Mouse (Mus musculus): Measurements from ENCODE around the gene Flywch1. TPM values are rescaled to one million over a fixed set of nuclear protein-coding genes. Genes with fewer than 3 reads are reported as not detected.

Gene Flywch1
- total RNA-seq, 2 experiments from 2014 or later: 7.6 to 15.4 TPM

GRCm38 (mm10) chr17:23725477-23725876, 45.9 kb downstream of the Flywch1 start:
- peak; percentile 7; the same call in 1 of the 2 replicates for ATAC-seq (replicated peaks; ENCODE audit: low FRiP score, low TSS enrichment, poor library complexity, severe bottlenecking)

GRCm38 (mm10) chr17:23722376-23723125, 48.9 kb downstream of the Flywch1 start, which contains the start of gene 1520401A03Rik:
TSS of gene 1520401A03Rik (minus strand) at chr17:23722783.
- ATAC-seq (replicated peaks; ENCODE audit: low FRiP score, low TSS enrichment, poor library complexity, severe bottlenecking): no peak

- no peak for ATAC-seq (replicated peaks; ENCODE audit: low FRiP score, low TSS enrichment, poor library complexity, severe bottlenecking)
Observed at GRCm38 (mm10) chr17:23721886-23722285, 49.5 kb downstream of the Flywch1 start.

GRCm38 (mm10) chr17:23719455-23719854, 51.9 kb downstream of the Flywch1 start:
- ATAC-seq (replicated peaks; ENCODE audit: low FRiP score, low TSS enrichment, poor library complexity, severe bottlenecking): no peak

GRCm38 (mm10) chr17:23717003-23717402, 54.4 kb downstream of the Flywch1 start:
- ATAC-seq (replicated peaks; ENCODE audit: low FRiP score, low TSS enrichment, poor library complexity, severe bottlenecking): no peak

GRCm38 (mm10) chr17:23706212-23706611, 65.2 kb downstream of the Flywch1 start:
- peak; percentile 75 for ATAC-seq (replicated peaks; ENCODE audit: low FRiP score, low TSS enrichment, poor library complexity, severe bottlenecking)

- ATAC-seq (replicated peaks; ENCODE audit: low FRiP score, low TSS enrichment, poor library complexity, severe bottlenecking): no peak
Observed at GRCm38 (mm10) chr17:23705525-23706104, 65.8 kb downstream of the Flywch1 start.

GRCm38 (mm10) chr17:23704741-23705140, 66.7 kb downstream of the Flywch1 start:
- ATAC-seq (replicated peaks; ENCODE audit: low FRiP score, low TSS enrichment, poor library complexity, severe bottlenecking): no peak

- ATAC-seq (replicated peaks; ENCODE audit: low FRiP score, low TSS enrichment, poor library complexity, severe bottlenecking): no peak
Observed at GRCm38 (mm10) chr17:23703301-23703700, 68.1 kb downstream of the Flywch1 start.

Other genes with a start within 250 kb of the Flywch1 start
- gene Zfp213, start 207.4 kb downstream of the Flywch1 start, total RNA-seq (2014; fragmentation: Nextera tagmentation): 7.4 and 7.8 TPM in 2 replicates
- 4.9 and 7.5 TPM in 2 replicates for gene Zfp213, start 207.4 kb downstream of the Flywch1 start, total RNA-seq (2017)
- not detected in 2 replicates for gene Zfp13, start 172.1 kb downstream of the Flywch1 start, total RNA-seq (2014; fragmentation: Nextera tagmentation)
- not detected in 2 replicates for gene Zfp13, start 172.1 kb downstream of the Flywch1 start, total RNA-seq (2017)
- not detected in 2 replicates for gene Zscan10, start 170.7 kb downstream of the Flywch1 start, total RNA-seq (2014; fragmentation: Nextera tagmentation)
- not detected in 2 replicates for gene Zscan10, start 170.7 kb downstream of the Flywch1 start, total RNA-seq (2017)
- 0.07 TPM in 1 of 2 replicates, not detected in the other for gene Mmp25, start 126.3 kb downstream of the Flywch1 start, total RNA-seq (2014; fragmentation: Nextera tagmentation)
- not detected in 2 replicates for gene Mmp25, start 126.3 kb downstream of the Flywch1 start, total RNA-seq (2017)
- not detected in 2 replicates for gene Bicdl2, start 111.1 kb downstream of the Flywch1 start, total RNA-seq (2014; fragmentation: Nextera tagmentation)
- not detected in 2 replicates for gene Bicdl2, start 111.1 kb downstream of the Flywch1 start, total RNA-seq (2017)
- gene Hcfc1r1, start 98.0 kb downstream of the Flywch1 start, total RNA-seq (2014; fragmentation: Nextera tagmentation): 44.2 and 56.3 TPM in 2 replicates
- 22.7 and 30.0 TPM in 2 replicates for gene Hcfc1r1, start 98.0 kb downstream of the Flywch1 start, total RNA-seq (2017)
- gene Thoc6, start 97.7 kb downstream of the Flywch1 start, total RNA-seq (2014; fragmentation: Nextera tagmentation): 30.3 and 44.7 TPM in 2 replicates
- gene Thoc6, start 97.7 kb downstream of the Flywch1 start, total RNA-seq (2017): 40.8 and 47.3 TPM in 2 replicates
- gene Tnfrsf12a, start 94.1 kb downstream of the Flywch1 start, total RNA-seq (2014; fragmentation: Nextera tagmentation): 0.94 and 4.5 TPM in 2 replicates
- gene Tnfrsf12a, start 94.1 kb downstream of the Flywch1 start, total RNA-seq (2017): 10.7 and 15.6 TPM in 2 replicates
- gene Cldn6, start 92.4 kb downstream of the Flywch1 start, total RNA-seq (2014; fragmentation: Nextera tagmentation): not detected in 2 replicates
- not detected in 2 replicates for gene Cldn6, start 92.4 kb downstream of the Flywch1 start, total RNA-seq (2017)
- gene Cldn9, start 87.6 kb downstream of the Flywch1 start, total RNA-seq (2014; fragmentation: Nextera tagmentation): not detected in 2 replicates
- gene Cldn9, start 87.6 kb downstream of the Flywch1 start, total RNA-seq (2017): not detected in 2 replicates
- not detected in 2 replicates for gene 1520401A03Rik, start 48.8 kb downstream of the Flywch1 start, total RNA-seq (2014; fragmentation: Nextera tagmentation)
- gene 1520401A03Rik, start 48.8 kb downstream of the Flywch1 start, total RNA-seq (2017): not detected in 2 replicates
- gene Pkmyt1, start 45.3 kb downstream of the Flywch1 start, total RNA-seq (2014; fragmentation: Nextera tagmentation): 40.3 and 43.8 TPM in 2 replicates
- gene Pkmyt1, start 45.3 kb downstream of the Flywch1 start, total RNA-seq (2017): 8.1 and 10.6 TPM in 2 replicates
- gene Paqr4, start 30.7 kb downstream of the Flywch1 start, total RNA-seq (2014; fragmentation: Nextera tagmentation): 7.2 and 13.3 TPM in 2 replicates
- gene Paqr4, start 30.7 kb downstream of the Flywch1 start, total RNA-seq (2017): 6.2 and 11.6 TPM in 2 replicates
- gene Kremen2, start 25.8 kb downstream of the Flywch1 start, total RNA-seq (2014; fragmentation: Nextera tagmentation): 0.52 TPM in 1 of 2 replicates, not detected in the other
- not detected in 2 replicates for gene Kremen2, start 25.8 kb downstream of the Flywch1 start, total RNA-seq (2017)
- 3.1 and 5.6 TPM in 2 replicates for gene Flywch2, start 14.5 kb upstream of the Flywch1 start, total RNA-seq (2014; fragmentation: Nextera tagmentation)
- not detected in 2 replicates for gene Flywch2, start 14.5 kb upstream of the Flywch1 start, total RNA-seq (2017)
- gene Srrm2, start 18.9 kb upstream of the Flywch1 start, total RNA-seq (2014; fragmentation: Nextera tagmentation): 699 and 735 TPM in 2 replicates
- gene Srrm2, start 18.9 kb upstream of the Flywch1 start, total RNA-seq (2017): 134 and 162 TPM in 2 replicates
- 466 and 512 TPM in 2 replicates for gene Elob, start 57.5 kb upstream of the Flywch1 start, total RNA-seq (2014; fragmentation: Nextera tagmentation)
- gene Elob, start 57.5 kb upstream of the Flywch1 start, total RNA-seq (2017): 101 and 114 TPM in 2 replicates
- not detected in 2 replicates for gene Prss33, start 64.5 kb upstream of the Flywch1 start, total RNA-seq (2014; fragmentation: Nextera tagmentation)
- not detected in 2 replicates for gene Prss33, start 64.5 kb upstream of the Flywch1 start, total RNA-seq (2017)
- not detected in 2 replicates for gene Prss32, start 72.3 kb upstream of the Flywch1 start, total RNA-seq (2014; fragmentation: Nextera tagmentation)
- not detected in 2 replicates for gene Prss32, start 72.3 kb upstream of the Flywch1 start, total RNA-seq (2017)
- not detected in 2 replicates for gene Prss41, start 72.6 kb upstream of the Flywch1 start, total RNA-seq (2014; fragmentation: Nextera tagmentation)
- 0.88 TPM in 1 of 2 replicates, not detected in the other for gene Prss41, start 72.6 kb upstream of the Flywch1 start, total RNA-seq (2017)
- gene Prss21, start 96.5 kb upstream of the Flywch1 start, total RNA-seq (2014; fragmentation: Nextera tagmentation): not detected in 2 replicates
- gene Prss21, start 96.5 kb upstream of the Flywch1 start, total RNA-seq (2017): not detected in 2 replicates
- gene Dcpp1, start 109.3 kb upstream of the Flywch1 start, total RNA-seq (2014; fragmentation: Nextera tagmentation): not detected in 2 replicates
- not detected in 2 replicates for gene Dcpp1, start 109.3 kb upstream of the Flywch1 start, total RNA-seq (2017)
- gene Dcpp2, start 109.3 kb upstream of the Flywch1 start, total RNA-seq (2014; fragmentation: Nextera tagmentation): not detected in 2 replicates
- gene Dcpp2, start 109.3 kb upstream of the Flywch1 start, total RNA-seq (2017): not detected in 2 replicates
- gene Dcpp3, start 145.9 kb upstream of the Flywch1 start, total RNA-seq (2014; fragmentation: Nextera tagmentation): not detected in 2 replicates
- gene Dcpp3, start 145.9 kb upstream of the Flywch1 start, total RNA-seq (2017): not detected in 2 replicates
- gene Sbp, start 170.1 kb upstream of the Flywch1 start, total RNA-seq (2014; fragmentation: Nextera tagmentation): not detected in 2 replicates
- not detected in 2 replicates for gene Sbp, start 170.1 kb upstream of the Flywch1 start, total RNA-seq (2017)
- not detected in 2 replicates for gene Sbpl, start 183.7 kb upstream of the Flywch1 start, total RNA-seq (2014; fragmentation: Nextera tagmentation)
- gene Sbpl, start 183.7 kb upstream of the Flywch1 start, total RNA-seq (2017): not detected in 2 replicates
- gene Prss30, start 209.0 kb upstream of the Flywch1 start, total RNA-seq (2014; fragmentation: Nextera tagmentation): not detected in 2 replicates
- gene Prss30, start 209.0 kb upstream of the Flywch1 start, total RNA-seq (2017): 1.0 TPM in 1 of 2 replicates, not detected in the other
- not detected in 2 replicates for gene Prss22, start 226.5 kb upstream of the Flywch1 start, total RNA-seq (2014; fragmentation: Nextera tagmentation)
- gene Prss22, start 226.5 kb upstream of the Flywch1 start, total RNA-seq (2017): not detected in 2 replicates

Measured in megakaryocyte-erythroid progenitor cell, adult 5-6 weeks (primary cell).